Mouse (Mus musculus) T-cell, adult 66 days (primary cell): ENCODE measurements around the gene Pmepa1. TPM values are rescaled to one million over a fixed set of nuclear protein-coding genes. Genes with fewer than 3 reads are reported as not detected.

Source experiments
- total RNA-seq, 2 experiments: library from RNA; stranded (reverse); gene quantifications; 3 replicates in 1 of 2; 4 replicates in 1 of 2; pipeline ENCODE4 v1.2.4; 2023

The Pmepa1 gene
- 10 to 100 TPM; 10.3 to 20.6 TPM for total RNA-seq

GRCm38 (mm10) chr2:173276409-173276808 lies at the start of gene Pmepa1:
Gene Pmepa1, minus strand, starts transcription at chr2:173276533.

DNA sequence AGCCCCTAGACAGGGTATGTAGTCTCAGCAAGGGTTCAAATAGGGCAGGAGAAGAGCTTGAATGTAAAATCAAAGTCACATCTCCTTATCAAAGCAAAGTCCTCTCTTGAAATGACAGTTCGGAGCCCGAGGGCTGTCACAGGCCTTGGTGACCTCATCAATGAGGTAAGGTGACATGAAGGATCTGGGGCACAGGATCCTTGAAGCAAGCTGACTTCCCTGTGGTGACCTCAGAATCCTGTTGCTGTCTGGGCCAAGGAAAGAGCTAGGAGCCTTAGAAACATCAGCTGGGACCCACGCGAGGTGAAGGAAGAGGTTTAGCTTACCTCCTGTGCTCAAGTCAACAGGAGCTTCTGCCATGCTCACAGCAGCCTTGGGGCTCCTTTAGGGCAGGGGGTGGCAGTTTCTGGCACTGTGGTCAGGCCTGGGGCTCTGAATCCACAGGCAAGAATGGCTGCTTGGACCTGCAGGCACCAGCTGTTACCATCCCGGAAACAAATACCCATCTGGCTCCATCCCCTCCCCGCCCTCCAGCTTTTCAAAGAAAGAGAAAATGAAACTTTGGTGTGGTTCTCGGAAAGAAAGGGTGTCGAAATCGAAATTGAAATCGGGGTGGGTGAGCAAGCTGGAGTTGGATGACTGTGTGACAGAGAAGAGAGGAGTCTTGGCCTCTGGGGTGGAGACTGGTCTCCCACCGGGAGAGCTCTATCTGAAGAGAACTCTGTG lies 57.8 kb downstream of the Pmepa1 start, which contains the start of gene Zbp1:
Gene Zbp1, minus strand, starts transcription at position 508 of the 726 bp plus-strand sequence.

Other genes starting within 250 kb of the Pmepa1 start
- not detected for gene Ctcfl, start 157.0 kb downstream of the Pmepa1 start, total RNA-seq
- not detected for gene Pck1, start 123.5 kb downstream of the Pmepa1 start, total RNA-seq
- 100 to 1,000 TPM in 1 of 2 experiments, 10 to 100 TPM in 1; 83.1 to 105 TPM for gene Zbp1, start 57.6 kb downstream of the Pmepa1 start, total RNA-seq
- gene 1700021F07Rik, start 246.1 kb upstream of the Pmepa1 start, total RNA-seq: not detected